Mouse (Mus musculus): ENCODE data around the gene Tbx22. TPM values are rescaled to one million over a fixed set of nuclear protein-coding genes. Genes with fewer than 3 reads are reported as not detected.

The Tbx22 gene
- not detected for total RNA-seq (2021)
- long read RNA-seq, experiment 1 = 0 reads
- long read RNA-seq, experiment 2 = 0 reads

- no peak for DNase-seq (ENCODE audit: low spot score in 2 of 2)
Measured at GRCm38 (mm10) chrX:107667664-107668063, at the start of gene Tbx22. Gene Tbx22 (plus strand): TSS chrX:107667964.

GRCm38 (mm10) chrX:107668677-107669076 lies 913 bp downstream of the Tbx22 start:
- no peak for DNase-seq (ENCODE audit: low spot score in 2 of 2)

DNA sequence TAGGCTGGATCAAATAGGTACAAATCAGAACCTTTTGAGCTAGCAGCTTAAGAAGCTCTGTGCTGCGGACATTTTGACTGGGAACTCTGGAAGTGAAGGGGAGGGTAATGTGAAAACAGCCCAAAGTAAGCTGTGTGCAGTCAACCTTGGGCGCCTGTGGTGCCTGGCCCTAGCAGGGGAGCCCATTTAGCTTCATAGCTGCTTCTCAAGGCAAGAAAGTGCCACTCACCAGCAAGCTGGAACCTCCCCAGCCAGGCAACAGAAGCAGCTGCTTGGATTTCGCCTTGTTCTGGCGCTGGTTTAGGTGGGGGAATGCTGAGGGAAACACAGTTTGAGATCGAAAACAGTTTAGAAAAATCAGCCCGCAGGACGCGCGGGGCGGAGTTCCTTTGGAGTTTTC lies 11.4 kb downstream of the Tbx22 start:
- DNase-seq (ENCODE audit: low spot score in 2 of 2) = peak in 1 of 2 experiments; percentile 6

- no peak for DNase-seq (ENCODE audit: low spot score in 2 of 2)
Measured at GRCm38 (mm10) chrX:107708584-107708983, 40.8 kb downstream of the Tbx22 start.

- no peak for DNase-seq (ENCODE audit: low spot score in 2 of 2)
Measured at GRCm38 (mm10) chrX:107723541-107723940, 55.8 kb downstream of the Tbx22 start.

Other genes starting within 250 kb of the Tbx22 start
- not detected for gene Tent5d, start 124.6 kb downstream of the Tbx22 start, total RNA-seq (2021)
- 1 to 10 TPM; 6.4 to 7.0 TPM for gene 2610002M06Rik, start 148.4 kb downstream of the Tbx22 start, total RNA-seq (2021)